Mouse (Mus musculus) limb, embryonic 11.5 days (tissue): ENCODE measurements around the gene Zkscan16. TPM values are rescaled to one million over a fixed set of nuclear protein-coding genes. Genes with fewer than 3 reads are reported as not detected.

Source experiments
- ATAC-seq: fragments of 200-750 bp; cut with Nextera tagmentation; 2 replicates; pipeline ENCODE4 v1.8.0; 2017; ENCODE audit warnings: low read depth; ENCODE audit not compliant: insufficient number of reproducible peaks, low FRiP score, low TSS enrichment
- DNase-seq: peaks from one replicate; pipeline ENCODE4 v3.0.0-alpha.2; 2015; ENCODE audit warnings: low spot score
- H3K27ac ChIP-seq: fragments of 300-500 bp; sonication (generic); replicated peaks from 2 replicates; pipeline ENCODE4 v1.5.1; 2014; ENCODE audit warnings: low read depth, mild to moderate bottlenecking, low read length
- H3K27me3 ChIP-seq: fragments of 300-500 bp; sonication (generic); 2 replicates; pipeline ENCODE4 v1.6.1; 2014; ENCODE audit warnings: mild to moderate bottlenecking, low read length, mixed read lengths; ENCODE audit not compliant: control insufficient read depth, insufficient read depth
- H3K36me3 ChIP-seq: fragments of 300-500 bp; sonication (generic); 2 replicates; pipeline ENCODE4 v1.6.1; 2014; ENCODE audit warnings: mild to moderate bottlenecking, low read length, moderate library complexity, mixed read lengths; ENCODE audit not compliant: control insufficient read depth, insufficient read depth
- H3K4me1 ChIP-seq: fragments of 300-500 bp; sonication (generic); 2 replicates; pipeline ENCODE4 v1.6.1; 2014; ENCODE audit warnings: low read length, mixed read lengths; ENCODE audit not compliant: control insufficient read depth, insufficient read depth
- H3K4me2 ChIP-seq: fragments of 300-500 bp; sonication (generic); 2 replicates; pipeline ENCODE4 v1.6.1; 2014; ENCODE audit warnings: low read depth, mild to moderate bottlenecking, moderate library complexity; ENCODE audit not compliant: severe bottlenecking
- H3K4me3 ChIP-seq: fragments of 300-500 bp; sonication (generic); 2 replicates; pipeline ENCODE4 v1.5.1; 2014; ENCODE audit warnings: low read depth, low read length
- H3K9ac ChIP-seq: fragments of 300-500 bp; sonication (generic); 2 replicates; pipeline ENCODE4 v1.6.1; 2014; ENCODE audit warnings: mild to moderate bottlenecking, low read length
- H3K9me3 ChIP-seq: fragments of 300-500 bp; sonication (generic); 2 replicates; pipeline ENCODE4 v1.6.1; 2016; ENCODE audit warnings: low read length; ENCODE audit not compliant: control insufficient read depth
- WGBS: fragments of 180-500 bp; shearing (Covaris S2); extraction: QIAGEN DNeasy Blood & Tissue Kit; methylation state at CpG from one replicate; pipeline ENCODE4 v1.1.7; 2014; 5-methylcytosine and 5-hydroxymethylcytosine counted together
- polyA plus RNA-seq: library from polyadenylated mRNA; unstranded; fragments of >200 nt; fragmentation: Nextera tagmentation; extraction: Ambion mirVana; gene quantifications from 2 replicates; pipeline ENCODE4 v1.2.1, GENCODE M21; 2014

Gene Zkscan16
- polyA plus RNA-seq: 1.1 TPM in 2 replicates

- no peaks in the 10 kb centered on the region for H3K9me3 ChIP-seq
- H3K27ac ChIP-seq: no peak within 1 kb of the TSS
- ATAC-seq (peak; percentile 62; the same call in 1 of the 2 replicates), DNase-seq (peak; percentile 95)
- no peaks in the 10 kb centered on the region for H3K36me3 ChIP-seq
- H3K27me3 ChIP-seq: no peaks in the 10 kb centered on the region
- H3K9ac ChIP-seq: peak within 1 kb of the TSS; percentile 81
- peaks cover 6% of the 10 kb centered on the region; the same call in 1 of the 2 replicates for H3K4me1 ChIP-seq
- peak within 1 kb of the TSS; percentile 70 for H3K4me3 ChIP-seq
- 1% methylated on average over 50 of the region's 50 CpGs for WGBS
- H3K4me2 ChIP-seq: peak within 1 kb of the TSS; percentile 77
Observed at GRCm38 (mm10) chr4:58943420-58944205, at the start of gene Zkscan16. Gene Zkscan16, plus strand, starts transcription at chr4:58943628.

DNA sequence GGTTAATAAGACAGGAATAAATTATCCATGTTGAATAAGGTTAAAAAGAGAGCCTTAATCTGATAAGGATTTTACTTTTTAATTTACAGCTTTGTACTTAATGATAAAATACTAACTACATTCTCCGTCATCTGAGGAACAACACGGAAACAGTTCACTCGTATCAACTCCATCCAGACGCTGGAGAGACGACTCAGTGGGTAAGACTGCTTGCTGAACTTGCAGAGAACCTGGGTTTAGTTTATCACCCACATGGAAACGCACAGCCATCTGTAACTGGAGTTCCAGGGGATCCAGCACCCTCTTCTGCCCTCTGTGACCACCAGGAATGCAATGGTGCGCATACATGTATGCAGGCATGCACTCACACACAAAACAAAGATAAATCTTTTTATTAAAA is 49.0 kb upstream of the Zkscan16 start:
- Histone ChIP-seq H3K4me3 (no peak overlapping the region), H3K4me1 (no peaks in the 10 kb centered on the region), H3K9me3 (no peaks in the 10 kb centered on the region), H3K27ac (no peak overlapping the region), H3K36me3 (no peaks in the 10 kb centered on the region), H3K9ac (no peak overlapping the region), H3K4me2 (no peak overlapping the region), H3K27me3 (no peaks in the 10 kb centered on the region)
- WGBS: 84% methylated on average over 7 of the region's 7 CpGs
- no peak for DNase-seq
- no peak for ATAC-seq

GRCm38 (mm10) chr4:58897436-58897835 is 46.0 kb upstream of the Zkscan16 start:
- Histone ChIP-seq H3K36me3 (no peaks in the 10 kb centered on the region), H3K4me2 (no peak overlapping the region), H3K27me3 (no peaks in the 10 kb centered on the region), H3K9me3 (no peaks in the 10 kb centered on the region), H3K27ac (no peak overlapping the region), H3K4me1 (no peaks in the 10 kb centered on the region), H3K9ac (no peak overlapping the region), H3K4me3 (no peak overlapping the region)
- ATAC-seq (no peak), DNase-seq (no peak)
- WGBS: 70% methylated on average over 4 of the region's 4 CpGs

- H3K27ac ChIP-seq: no peak overlapping the region
- no peaks in the 10 kb centered on the region for H3K9me3 ChIP-seq
- no peak for ATAC-seq
- H3K4me3 ChIP-seq: no peak overlapping the region
- no peak overlapping the region for H3K9ac ChIP-seq
- H3K4me2 ChIP-seq: no peak overlapping the region
- DNase-seq: no peak
- H3K27me3 ChIP-seq: no peaks in the 10 kb centered on the region
- no peaks in the 10 kb centered on the region for H3K4me1 ChIP-seq
- H3K36me3 ChIP-seq: no peaks in the 10 kb centered on the region
Observed at GRCm38 (mm10) chr4:58898318-58898717, 45.1 kb upstream of the Zkscan16 start.

DNA sequence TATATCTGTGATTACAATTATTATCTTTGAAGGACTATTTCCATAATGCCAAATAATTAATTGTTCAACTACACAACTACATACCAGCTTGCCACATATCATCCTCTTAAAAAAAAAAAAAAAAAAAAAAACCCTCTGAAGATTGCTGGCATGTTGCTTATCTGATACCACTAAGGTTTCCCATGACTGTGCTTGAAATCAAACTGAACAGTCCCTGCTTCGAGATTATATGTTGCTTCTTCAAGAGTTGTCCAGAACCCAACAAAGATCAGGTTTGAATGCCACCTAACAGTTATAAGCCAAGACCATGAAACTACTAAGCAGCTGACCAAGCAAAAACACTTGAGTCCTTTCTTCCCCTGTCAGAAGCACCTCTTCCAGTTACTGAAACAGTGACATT is 36.0 kb upstream of the Zkscan16 start:
- ATAC-seq (no peak), DNase-seq (no peak)
- 95% methylated on average over 1 of the region's 1 CpGs for WGBS
- H3K4me2 ChIP-seq: no peak overlapping the region
- H3K9me3 ChIP-seq: no peaks in the 10 kb centered on the region
- H3K27me3 ChIP-seq: no peaks in the 10 kb centered on the region
- peaks cover 7% of the 10 kb centered on the region; the same call in 1 of the 2 replicates for H3K4me1 ChIP-seq
- H3K36me3 ChIP-seq: no peaks in the 10 kb centered on the region
- no peak overlapping the region for H3K4me3 ChIP-seq
- H3K27ac ChIP-seq: no peak overlapping the region
- no peak overlapping the region for H3K9ac ChIP-seq

GRCm38 (mm10) chr4:58910175-58911068 is 33.0 kb upstream of the Zkscan16 start:
- Histone ChIP-seq H3K36me3 (no peaks in the 10 kb centered on the region), H3K27me3 (no peaks in the 10 kb centered on the region), H3K9ac (peak overlapping the region; percentile 97), H3K9me3 (no peaks in the 10 kb centered on the region), H3K4me1 (peaks cover 7% of the 10 kb centered on the region; the same call in 1 of the 2 replicates), H3K4me2 (peak overlapping the region; percentile 70), H3K27ac (peak overlapping the region; percentile 97; the same call in 1 of the 2 replicates), H3K4me3 (peak overlapping the region; percentile 89)
- DNase-seq (no peak), ATAC-seq (no peak)
- 26% methylated on average over 16 of the region's 16 CpGs for WGBS

GRCm38 (mm10) chr4:58911069-58911830 is 32.2 kb upstream of the Zkscan16 start:
- 1% methylated on average over 52 of the region's 56 CpGs for WGBS

More at GRCm38 (mm10) chr4:58911069-58911830, 32.2 kb upstream of the Zkscan16 start:
- ATAC-seq: peak; percentile 50; the same call in 1 of the 2 replicates
- Histone ChIP-seq H3K27ac (peak overlapping the region; percentile 97), H3K36me3 (no peaks in the 10 kb centered on the region), H3K27me3 (no peaks in the 10 kb centered on the region), H3K4me1 (peaks cover 7% of the 10 kb centered on the region; the same call in 1 of the 2 replicates), H3K9ac (peak overlapping the region; percentile 97), H3K4me3 (peak overlapping the region; percentile 89), H3K9me3 (no peaks in the 10 kb centered on the region), H3K4me2 (peak overlapping the region; percentile 70)
- peak; percentile 79 for DNase-seq
